Mouse (Mus musculus): ENCODE measurements around the gene Fam193a. TPM values are rescaled to one million over a fixed set of nuclear protein-coding genes. Genes with fewer than 3 reads are reported as not detected.

Fam193a gene
- total RNA-seq, 2 experiments from 2014 or later: 47.7 to 50.8 TPM

GRCm38 (mm10) chr5:34502411-34502810, 132.7 kb downstream of the Fam193a start:
- no peak for DNase-seq (ENCODE audit: extremely low spot score in 1 of 2, low spot score in 2 of 2)
- intact Hi-C loops (cut with DNase I): no loop called here

- intact Hi-C loops (cut with DNase I): no loop called here
- no peak for DNase-seq (ENCODE audit: extremely low spot score in 1 of 2, low spot score in 2 of 2)
These were observed 133.1 kb downstream of the Fam193a start for GRCm38 (mm10) chr5:34502821-34503220.

GRCm38 (mm10) chr5:34512486-34512885, 142.8 kb downstream of the Fam193a start:
- no peak for DNase-seq (ENCODE audit: extremely low spot score in 1 of 2, low spot score in 2 of 2)
- intact Hi-C loops (cut with DNase I): no loop called here

GRCm38 (mm10) chr5:34513466-34514217, 143.9 kb downstream of the Fam193a start, which contains the start of gene Tnip2:
TSS of gene Tnip2 (minus strand) at chr5:34513991.
- intact Hi-C loops (cut with DNase I): no loop called here
- DNase-seq (ENCODE audit: extremely low spot score in 1 of 2, low spot score in 2 of 2): peak; percentile 87 to 97

- intact Hi-C loops (cut with DNase I): no loop called here
- no peak for DNase-seq (ENCODE audit: extremely low spot score in 1 of 2, low spot score in 2 of 2)
These were observed 144.5 kb downstream of the Fam193a start for GRCm38 (mm10) chr5:34514218-34514566.

GRCm38 (mm10) chr5:34515096-34515495, 145.4 kb downstream of the Fam193a start:
- intact Hi-C loops (cut with DNase I): no loop called here
- no peak for DNase-seq (ENCODE audit: extremely low spot score in 1 of 2, low spot score in 2 of 2)

- intact Hi-C loops (cut with DNase I): no loop called here
- peak; percentile 31 to 80 for DNase-seq (ENCODE audit: extremely low spot score in 1 of 2, low spot score in 2 of 2)
These were observed 148.2 kb downstream of the Fam193a start for GRCm38 (mm10) chr5:34517913-34518312.

- DNase-seq (ENCODE audit: extremely low spot score in 1 of 2, low spot score in 2 of 2): no peak
- intact Hi-C loops (cut with DNase I): no loop called here
These were observed 149.7 kb downstream of the Fam193a start for GRCm38 (mm10) chr5:34519389-34519910.

- intact Hi-C loops (cut with DNase I): no loop called here
- peak in 1 of 2 experiments; percentile 55 for DNase-seq (ENCODE audit: extremely low spot score in 1 of 2, low spot score in 2 of 2)
These were observed 150.9 kb downstream of the Fam193a start for GRCm38 (mm10) chr5:34520458-34521209.

- intact Hi-C loops (cut with DNase I): no loop called here
- no peak for DNase-seq (ENCODE audit: extremely low spot score in 1 of 2, low spot score in 2 of 2)
These were observed 151.6 kb downstream of the Fam193a start for GRCm38 (mm10) chr5:34521337-34521736.

- no peak for DNase-seq (ENCODE audit: extremely low spot score in 1 of 2, low spot score in 2 of 2)
- intact Hi-C loops (cut with DNase I): no loop called here
These were observed 154.3 kb downstream of the Fam193a start for GRCm38 (mm10) chr5:34523958-34524485.

GRCm38 (mm10) chr5:34524511-34524910, 154.8 kb downstream of the Fam193a start:
- intact Hi-C loops (cut with DNase I): no loop called here
- no peak for DNase-seq (ENCODE audit: extremely low spot score in 1 of 2, low spot score in 2 of 2)

GRCm38 (mm10) chr5:34525663-34526476, 156.1 kb downstream of the Fam193a start, which contains the start of gene Sh3bp2:
TSS of gene Sh3bp2 (plus strand) at chr5:34525838.
- DNase-seq (ENCODE audit: extremely low spot score in 1 of 2, low spot score in 2 of 2): peak; percentile 50 to 96
- intact Hi-C loops (cut with DNase I): no loop called here

GRCm38 (mm10) chr5:34526477-34526775, 156.7 kb downstream of the Fam193a start:
- intact Hi-C loops (cut with DNase I): no loop called here
- no peak for DNase-seq (ENCODE audit: extremely low spot score in 1 of 2, low spot score in 2 of 2)

GRCm38 (mm10) chr5:34527352-34527751, 157.6 kb downstream of the Fam193a start:
- intact Hi-C loops (cut with DNase I): no loop called here
- DNase-seq (ENCODE audit: extremely low spot score in 1 of 2, low spot score in 2 of 2): no peak

GRCm38 (mm10) chr5:34528724-34529123, 159.0 kb downstream of the Fam193a start:
- DNase-seq (ENCODE audit: extremely low spot score in 1 of 2, low spot score in 2 of 2): no peak
- intact Hi-C loops (cut with DNase I): no loop called here

- no peak for DNase-seq (ENCODE audit: extremely low spot score in 1 of 2, low spot score in 2 of 2)
- intact Hi-C loops (cut with DNase I): no loop called here
These were observed 160.4 kb downstream of the Fam193a start for GRCm38 (mm10) chr5:34530116-34530515.

- intact Hi-C loops (cut with DNase I): no loop called here
- DNase-seq (ENCODE audit: extremely low spot score in 1 of 2, low spot score in 2 of 2): peak in 1 of 2 experiments; percentile 15
These were observed 161.0 kb downstream of the Fam193a start for GRCm38 (mm10) chr5:34530687-34531086.

- DNase-seq (ENCODE audit: extremely low spot score in 1 of 2, low spot score in 2 of 2): no peak
- intact Hi-C loops (cut with DNase I): no loop called here
These were observed 163.3 kb downstream of the Fam193a start for GRCm38 (mm10) chr5:34533066-34533465.

Measured in left cerebral cortex, postnatal 10 days (tissue).